Mouse (Mus musculus) embryo, embryonic 10 days (tissue): ENCODE results near the gene Tdp2.
"Not testable (repeated sequence)": the region's sequence is repeated elsewhere in the genome, so short reads cannot be mapped to it uniquely, and the experiment has no call there.

Source experiments
- DNase-seq: peaks from one replicate; pipeline ENCODE4 v3.0.0-alpha.2; 2015; ENCODE audit warnings: low spot score

Tdp2 gene

GRCm38 (mm10) chr13:24824647-24825046 lies 6.8 kb upstream of the Tdp2 start:
- DNase-seq = no peak

DNA sequence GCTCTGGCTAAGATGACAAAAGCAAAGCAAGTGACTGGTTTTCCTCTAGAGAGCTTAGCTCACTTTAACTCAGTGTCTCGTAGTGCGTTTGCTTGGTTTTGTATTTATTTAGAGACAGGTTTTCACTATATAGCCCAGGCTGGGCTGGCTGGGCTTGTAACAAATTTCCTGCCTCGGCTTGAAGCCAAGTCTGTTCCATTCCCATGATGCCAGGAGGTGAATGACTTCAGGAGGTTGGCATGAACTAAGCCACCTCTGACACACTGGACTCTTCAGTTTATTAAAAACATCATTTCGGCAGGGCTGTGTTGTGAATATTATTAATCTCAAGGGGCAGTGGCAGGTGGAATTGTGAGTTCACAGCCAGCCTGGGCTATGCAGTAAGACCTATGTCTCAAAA lies 5.9 kb upstream of the Tdp2 start:
- DNase-seq = no peak

DNA sequence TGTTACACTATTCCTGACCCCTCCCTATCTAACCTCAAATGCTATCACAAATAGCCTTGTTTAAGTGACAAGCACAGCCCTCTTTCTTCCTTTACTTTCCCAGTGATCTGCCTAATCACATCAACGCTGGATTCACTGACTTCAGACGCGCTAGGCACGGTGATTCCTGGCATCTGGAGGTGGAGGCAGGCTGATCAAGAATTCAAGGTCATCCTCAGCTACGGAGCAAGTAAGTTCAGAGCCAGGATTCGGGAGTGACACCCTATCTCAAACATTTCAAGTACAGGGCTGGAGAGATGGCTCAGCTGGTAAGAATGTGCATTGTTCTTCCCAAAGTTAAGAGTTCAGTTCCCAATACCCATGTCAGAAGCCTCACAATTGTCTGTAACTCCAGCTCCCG lies 5.4 kb upstream of the Tdp2 start:
- DNase-seq = no peak

DNA sequence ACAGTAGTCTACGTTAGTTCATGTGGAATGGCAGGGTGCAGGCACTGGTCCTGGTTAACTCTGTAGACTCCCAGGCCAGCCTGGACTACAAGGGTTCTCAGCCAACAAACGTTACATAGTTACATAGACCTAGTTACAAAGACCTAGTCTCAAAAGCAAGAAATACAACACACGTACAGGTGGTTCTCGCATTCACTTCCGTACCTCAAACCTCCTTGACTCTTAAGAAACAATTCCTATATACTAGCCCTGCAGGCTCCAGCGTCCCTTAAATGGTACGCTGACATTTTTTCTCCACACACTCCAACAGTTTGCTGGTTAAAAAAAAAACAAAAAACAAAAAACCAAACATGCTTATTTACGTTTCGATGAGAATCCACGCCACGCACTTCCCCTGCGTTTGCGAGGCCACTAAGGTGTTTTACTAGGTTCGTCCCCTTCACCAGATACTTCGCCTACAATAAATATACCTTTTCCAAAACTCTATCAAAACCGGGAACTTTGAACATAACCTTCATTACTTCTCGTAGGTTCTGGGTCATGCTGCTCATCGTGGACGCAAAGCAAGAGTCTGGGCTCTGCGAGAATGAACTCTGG lies 625 bp upstream of the Tdp2 start:
- peak; percentile 19 for DNase-seq

DNA sequence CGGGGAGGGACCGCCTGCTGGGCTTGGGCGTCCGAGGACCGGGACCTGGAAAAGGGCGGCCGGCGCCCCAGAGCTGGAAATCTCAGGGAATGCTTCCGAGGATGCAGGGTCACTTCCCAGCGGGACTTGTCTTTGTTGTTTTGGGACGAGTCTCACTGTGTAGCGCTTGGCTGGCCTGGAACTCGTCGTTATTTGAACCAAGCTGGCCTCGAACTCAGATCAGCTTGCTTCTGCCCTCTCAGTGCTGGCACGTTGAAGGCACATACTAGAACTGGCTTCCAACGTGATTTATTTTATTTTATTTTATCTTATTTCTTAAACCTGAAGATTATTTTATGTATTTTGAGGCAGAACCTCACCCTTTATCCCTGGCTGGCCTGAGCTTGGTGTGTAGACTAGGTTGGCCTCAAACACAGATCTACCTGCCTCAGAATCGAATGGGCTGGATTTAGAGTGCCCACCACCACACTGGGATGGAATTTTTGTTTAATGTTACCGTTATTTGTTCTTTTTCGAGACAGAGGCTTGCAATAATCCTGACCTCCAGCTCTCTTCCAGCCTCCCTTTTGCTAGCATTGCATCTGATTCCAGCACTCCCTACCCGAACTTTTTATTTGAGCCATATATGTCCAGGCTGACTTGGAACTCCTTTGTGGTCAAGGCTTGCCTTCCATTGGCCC lies 792 bp downstream of the Tdp2 start:
- peak; percentile 62 for DNase-seq

GRCm38 (mm10) chr13:24832811-24833155 lies 1.3 kb downstream of the Tdp2 start:
- no peak for DNase-seq

DNA sequence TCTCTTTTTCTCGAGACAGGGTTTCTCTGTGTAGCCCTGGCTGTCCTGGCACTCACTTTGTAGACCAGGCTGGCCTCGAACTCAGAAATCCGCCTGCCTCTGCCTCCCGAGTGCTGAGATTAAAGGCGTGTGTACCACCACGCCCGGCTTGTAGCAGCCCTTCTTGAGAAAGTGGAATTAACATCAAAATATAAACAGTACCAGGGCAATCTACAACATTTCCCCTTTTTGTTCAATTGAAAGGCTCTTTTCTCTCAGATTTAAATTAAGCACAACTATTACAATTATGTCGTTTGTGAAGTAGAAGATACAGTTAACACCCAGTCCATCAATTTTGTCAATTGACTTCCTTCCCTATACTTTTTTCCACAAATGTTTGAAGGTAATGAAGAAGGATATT lies 6.3 kb downstream of the Tdp2 start:
- not testable (repeated sequence) for DNase-seq

DNA sequence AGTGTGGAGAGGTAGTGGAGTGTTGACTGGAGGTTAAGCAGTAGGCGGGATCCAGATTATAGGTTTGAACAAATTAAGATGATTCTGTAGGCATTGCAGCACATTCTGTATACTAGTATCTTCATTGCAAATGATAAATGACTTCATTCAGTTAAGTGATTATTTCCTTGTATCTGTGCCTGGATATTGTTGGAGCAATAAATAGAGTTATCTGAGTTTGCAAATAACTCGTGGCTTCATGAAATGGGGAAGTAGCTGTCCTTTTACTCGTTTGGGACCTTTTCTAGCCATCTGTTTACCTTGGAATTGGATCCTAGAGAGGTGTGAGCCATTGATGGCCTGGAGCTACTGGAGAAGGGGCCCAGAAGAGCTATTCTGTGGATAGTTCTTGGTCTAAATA lies 8.4 kb downstream of the Tdp2 start:
- DNase-seq = no peak

DNA sequence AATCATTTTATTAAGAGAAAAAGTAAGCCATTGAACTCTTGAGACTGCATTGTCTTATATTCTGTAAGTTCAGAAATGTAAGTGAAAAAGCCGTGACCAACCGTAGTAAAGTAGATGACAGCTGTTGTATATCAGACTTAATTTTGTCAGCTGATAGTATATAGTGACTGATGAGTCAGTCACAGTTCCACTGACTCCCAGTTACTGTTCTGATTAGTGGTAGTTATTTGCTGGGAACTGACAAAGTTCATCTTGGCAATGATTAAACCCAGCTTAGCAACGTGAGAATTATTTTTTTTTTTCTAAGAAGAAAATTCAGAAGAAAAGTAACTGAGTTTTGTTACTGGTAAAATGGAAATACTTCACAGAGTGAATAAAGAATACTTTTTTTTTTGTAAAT lies 10.2 kb downstream of the Tdp2 start:
- DNase-seq = no peak

- peak; percentile 83 for DNase-seq
Observed at GRCm38 (mm10) chr13:24844983-24845955, 13.8 kb downstream of the Tdp2 start, which contains the start of gene D130043K22Rik. Gene D130043K22Rik (plus strand): TSS chr13:24845135.

DNA sequence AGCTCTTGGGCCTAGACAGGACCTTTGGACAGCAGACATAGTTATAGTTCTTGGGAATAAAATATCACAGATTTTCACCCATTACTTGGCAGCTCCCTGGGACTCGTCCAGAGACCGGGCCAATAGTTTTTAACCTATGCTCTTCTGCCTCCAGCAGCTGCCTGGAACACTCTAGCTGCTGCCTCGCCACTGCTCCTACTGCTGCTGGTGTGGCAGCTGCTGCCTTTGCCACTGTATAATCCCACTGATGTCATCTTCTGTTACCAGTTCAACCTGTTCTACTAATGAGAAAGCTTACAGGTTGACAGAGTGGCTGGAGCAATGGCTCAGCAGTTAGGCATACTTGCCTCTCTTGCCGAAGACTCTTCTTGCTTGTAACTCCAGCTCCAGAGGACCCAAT lies 17.8 kb downstream of the Tdp2 start:
- DNase-seq = peak; percentile 2

DNA sequence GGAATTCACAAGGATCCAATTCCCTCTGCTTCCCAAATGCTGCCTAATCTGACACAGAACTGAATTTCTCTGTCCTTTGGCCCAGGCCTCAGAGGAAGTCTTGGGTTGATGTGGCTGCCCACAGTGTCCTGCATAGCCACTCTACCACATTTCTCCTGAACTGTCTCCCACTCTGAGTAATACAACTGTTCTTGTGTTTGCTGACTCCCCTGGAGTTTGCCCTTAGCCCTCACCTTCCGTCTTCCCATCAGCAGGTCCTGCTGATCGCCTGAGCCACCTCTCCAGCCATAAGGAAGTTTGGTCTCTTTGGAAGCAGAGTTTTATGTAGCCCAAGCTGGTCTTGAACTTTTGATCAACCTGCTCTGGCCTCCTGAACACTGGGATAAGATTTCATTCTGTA lies 20.5 kb downstream of the Tdp2 start:
- peak; percentile 1 for DNase-seq

DNA sequence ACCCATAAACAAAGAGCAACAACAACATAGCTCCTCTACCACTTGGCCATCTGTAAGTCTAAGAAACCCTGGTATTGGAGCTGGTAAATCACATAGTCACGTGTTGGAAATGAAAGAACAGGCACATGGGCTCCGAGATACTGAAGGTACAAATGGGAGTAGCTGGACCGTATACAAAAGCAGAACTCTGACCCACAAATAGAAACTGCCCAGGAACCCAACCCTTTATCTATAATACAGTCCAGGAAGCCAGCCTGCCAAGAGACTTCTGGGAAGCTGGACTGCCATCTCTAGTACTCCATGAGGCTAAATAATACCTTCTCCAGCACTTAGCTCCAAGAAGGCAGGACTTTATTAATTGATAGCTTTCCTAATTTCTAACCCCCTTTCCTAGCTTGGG lies 21.1 kb downstream of the Tdp2 start:
- DNase-seq = no peak

GRCm38 (mm10) chr13:24859115-24859514 lies 27.6 kb downstream of the Tdp2 start:
- DNase-seq = no peak

DNA sequence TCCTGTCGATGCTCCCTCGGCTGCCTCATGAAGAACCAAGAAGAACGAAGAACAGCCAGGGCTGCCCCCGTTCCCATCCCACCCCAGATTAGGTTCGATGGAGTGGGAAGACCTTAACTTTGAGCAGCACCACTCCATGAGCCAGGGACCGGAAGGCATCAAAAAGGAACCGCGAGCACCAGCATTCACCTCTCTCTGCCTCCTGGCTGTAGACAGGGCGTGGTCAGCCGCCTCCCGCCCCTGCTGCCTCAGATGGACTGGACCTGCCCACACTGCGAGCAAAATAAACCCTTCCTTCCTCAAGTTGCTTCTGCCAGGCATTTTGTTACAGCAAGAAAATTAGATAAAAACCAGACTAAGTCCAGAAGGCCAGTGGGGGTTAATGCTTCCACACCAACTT lies 29.6 kb downstream of the Tdp2 start:
- DNase-seq = no peak

- DNase-seq = no peak
Observed at GRCm38 (mm10) chr13:24862021-24862420, 30.5 kb downstream of the Tdp2 start.

- peak; percentile 57 for DNase-seq
Observed at GRCm38 (mm10) chr13:24862520-24862919, 31.0 kb downstream of the Tdp2 start.

DNA sequence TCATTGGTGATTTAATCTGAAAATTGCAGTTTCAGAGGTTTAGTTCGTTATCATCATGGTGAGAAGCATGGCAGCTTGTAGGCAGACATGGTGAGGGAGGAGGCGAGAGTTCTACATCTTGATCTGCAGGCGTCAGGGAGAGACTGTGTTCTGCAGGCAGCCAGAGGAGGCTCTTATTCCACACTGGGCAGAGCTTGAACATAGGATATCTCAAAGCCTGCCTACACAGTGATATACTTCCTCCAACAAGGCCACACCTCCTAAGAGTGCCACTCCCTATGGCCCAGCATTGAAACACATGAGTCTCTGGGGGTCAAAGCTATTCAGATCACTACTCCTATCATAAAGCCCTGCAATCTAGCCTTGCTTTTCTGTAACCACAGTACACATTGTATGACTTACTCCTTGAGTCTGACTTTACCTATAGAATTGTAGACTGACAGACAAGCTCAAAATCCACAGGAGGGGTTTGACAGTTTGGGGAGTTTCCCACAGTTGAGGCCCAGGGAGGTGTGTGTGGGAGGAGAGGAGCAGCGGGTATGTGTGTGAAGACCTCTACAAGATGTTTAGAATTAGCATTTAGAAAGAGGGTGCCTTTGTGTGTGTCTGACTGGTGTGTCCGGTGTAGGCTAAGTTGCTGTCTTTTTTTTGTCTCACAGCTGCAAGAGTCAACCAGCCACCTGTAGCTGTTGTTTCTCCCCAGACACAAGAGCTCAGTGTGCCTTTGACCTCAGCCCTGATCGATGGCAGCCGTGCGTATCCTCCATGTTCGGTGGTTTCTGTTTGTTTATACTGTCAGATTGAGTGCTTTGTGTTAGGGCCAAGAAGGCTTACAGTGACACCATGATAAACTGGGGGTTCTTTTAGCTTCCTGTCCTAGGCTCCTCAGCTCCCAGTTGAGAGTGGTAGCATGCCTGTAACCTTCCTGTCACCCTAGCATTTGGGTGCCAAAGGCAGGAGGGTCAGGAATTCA lies 35.2 kb downstream of the Tdp2 start:
- DNase-seq = peak; percentile 23

GRCm38 (mm10) chr13:24867789-24868188 lies 36.3 kb downstream of the Tdp2 start:
- no peak for DNase-seq

DNA sequence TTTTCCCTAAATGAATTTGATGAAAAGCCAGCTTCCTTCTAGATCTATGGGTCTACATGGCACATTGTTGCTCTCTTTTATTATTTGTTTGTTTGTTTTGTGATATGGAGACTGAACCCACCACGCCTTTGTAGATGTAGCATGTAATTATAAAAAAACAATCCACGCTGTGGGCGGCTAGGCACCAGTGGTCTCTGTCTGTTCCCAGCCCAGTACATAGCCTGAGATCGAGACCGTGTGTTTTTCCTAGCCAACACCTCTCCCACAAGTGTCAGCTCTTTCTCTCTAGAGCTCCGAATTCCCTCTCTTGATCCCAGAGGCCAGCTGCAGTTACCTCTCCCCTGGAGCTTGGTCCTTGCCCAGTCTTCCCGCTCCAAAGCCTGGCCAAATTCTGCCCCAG lies 36.8 kb downstream of the Tdp2 start:
- DNase-seq = no peak

GRCm38 (mm10) chr13:24879359-24880040 lies 48.0 kb downstream of the Tdp2 start:
- no peak for DNase-seq
